Mouse (Mus musculus) lung, embryonic 14.5 days (tissue): ENCODE results near the gene Tmem44. TPM values are rescaled to one million over a fixed set of nuclear protein-coding genes. Genes with fewer than 3 reads are reported as not detected.

Experiments used
- ATAC-seq: fragments of 200-750 bp; cut with Nextera tagmentation; 2 replicates; pipeline ENCODE4 v1.8.0; 2017; ENCODE audit warnings: mild to moderate bottlenecking, moderate TSS enrichment, moderate library complexity; ENCODE audit not compliant: insufficient read depth
- DNase-seq: peaks from one replicate; pipeline ENCODE4 v3.0.0-alpha.2; 2015
- H3K27ac ChIP-seq: fragments of 300-500 bp; sonication (generic); 2 replicates; pipeline ENCODE4 v1.5.1; 2014; ENCODE audit warnings: low read depth, mild to moderate bottlenecking, moderate library complexity
- H3K27me3 ChIP-seq: fragments of 300-500 bp; sonication (generic); 2 replicates; pipeline ENCODE4 v1.6.1; 2014; ENCODE audit warnings: low read length, control low read depth; ENCODE audit not compliant: insufficient read depth
- H3K36me3 ChIP-seq: fragments of 300-500 bp; sonication (generic); 2 replicates; pipeline ENCODE4 v1.6.1; 2014; ENCODE audit warnings: control low read depth; ENCODE audit not compliant: insufficient read depth
- H3K4me1 ChIP-seq: fragments of 300-500 bp; sonication (generic); 2 replicates; pipeline ENCODE4 v1.6.1; 2014; ENCODE audit warnings: antibody characterized with exemption, control low read depth; ENCODE audit not compliant: insufficient read depth
- H3K4me2 ChIP-seq: fragments of 300-500 bp; sonication (generic); 2 replicates; pipeline ENCODE4 v1.6.1; 2014; ENCODE audit warnings: mild to moderate bottlenecking
- H3K4me3 ChIP-seq: fragments of 300-500 bp; sonication (generic); 2 replicates; pipeline ENCODE4 v1.5.1; 2014; ENCODE audit warnings: low read depth, low read length
- H3K9ac ChIP-seq: fragments of 300-500 bp; sonication (generic); 2 replicates; pipeline ENCODE4 v1.6.1; 2014
- H3K9me3 ChIP-seq: fragments of 300-500 bp; sonication (generic); 2 replicates; pipeline ENCODE4 v1.6.1; 2016; ENCODE audit warnings: low read depth, low read length, control low read depth
- CTCF ChIP-seq: IDR thresholded peaks from 2 replicates; pipeline ENCODE4 v1.5.1; 2016; ENCODE audit warnings: antibody characterized with exemption, low read depth
- WGBS: fragments of 180-500 bp; shearing (Covaris S2); extraction: QIAGEN DNeasy Blood & Tissue Kit; methylation state at CpG from one replicate; pipeline ENCODE4 v1.1.7; 2014; 5-methylcytosine and 5-hydroxymethylcytosine counted together
- polyA plus RNA-seq: library from polyadenylated mRNA; unstranded; fragments of >200 nt; fragmentation: Nextera tagmentation; extraction: Ambion mirVana; gene quantifications from 2 replicates; pipeline ENCODE4 v1.2.1, GENCODE M21; 2014

The Tmem44 gene
- 25.4 and 27.1 TPM in 2 replicates for polyA plus RNA-seq

GRCm38 (mm10) chr16:30550748-30551192 is at the start of gene Tmem44:
Gene Tmem44 (minus strand): TSS chr16:30550842.
- H3K4me3 ChIP-seq: peak within 1 kb of the TSS; percentile 72
- 3% methylated on average over 14 of the region's 14 CpGs for WGBS

DNA sequence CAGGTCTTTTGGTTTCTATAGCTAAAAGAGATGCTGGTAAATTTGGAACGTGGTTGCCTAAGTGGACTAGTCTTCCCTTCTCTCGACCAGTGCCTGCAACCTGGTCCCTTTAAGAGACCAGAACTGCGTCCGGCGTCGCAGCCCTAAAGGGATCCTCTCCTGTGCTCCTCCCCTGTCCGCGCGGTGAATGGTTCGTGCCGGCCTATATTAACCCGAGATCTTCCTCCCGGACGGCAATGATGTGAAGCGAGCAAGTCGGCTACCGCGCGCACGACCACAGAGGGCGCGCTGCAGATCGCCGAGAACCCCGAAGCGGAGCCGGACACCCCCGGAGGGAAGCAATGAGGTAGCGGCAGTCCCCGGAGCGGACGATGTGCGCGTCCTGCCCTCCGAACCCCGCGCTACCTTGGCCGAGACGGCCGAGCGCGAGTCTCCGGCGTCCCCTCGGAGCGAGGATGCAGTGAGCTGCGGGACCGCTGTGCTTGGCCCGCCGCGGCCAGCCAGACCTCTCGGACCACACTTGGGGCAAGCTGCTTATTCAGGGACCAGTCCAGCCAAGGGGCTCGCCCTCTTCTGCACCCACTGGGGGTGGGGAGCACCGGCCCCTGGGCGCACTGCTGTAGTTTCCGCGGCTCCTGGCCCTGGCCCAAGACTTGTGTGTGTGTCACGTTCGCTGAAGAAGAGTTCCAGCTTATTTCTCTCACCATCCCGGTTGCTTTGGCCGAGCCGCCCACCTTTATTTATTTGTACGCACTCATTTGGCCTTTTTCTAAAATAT is 49.0 kb upstream of the Tmem44 start, which contains the start of gene Fam43a:
Gene Fam43a, plus strand, starts transcription at position 233 of the 778 bp plus-strand sequence.
- Histone ChIP-seq H3K9ac (peak within 1 kb of the TSS; percentile 70), H3K27me3 (peaks cover 5% of the 10 kb centered on the region; the same call in 1 of the 2 replicates), H3K4me1 (peaks cover 29% of the 10 kb centered on the region), H3K4me3 (peak within 1 kb of the TSS; percentile 60), H3K27ac (peak within 1 kb of the TSS; percentile 69), H3K36me3 (peaks cover 4% of the 10 kb centered on the region; the same call in 1 of the 2 replicates), H3K9me3 (no peaks in the 10 kb centered on the region), H3K4me2 (peak within 1 kb of the TSS; percentile 94)
- DNase-seq (peak; percentile 96), ATAC-seq (peak; percentile 82)
- peak; percentile 64 for TF ChIP-seq CTCF
- under 1% methylated on average over 63 of the region's 63 CpGs for WGBS

More at GRCm38 (mm10) chr16:30550748-30551192, at the start of gene Tmem44:
- Histone ChIP-seq H3K27ac (peak within 1 kb of the TSS; percentile 51; the same call in 1 of the 2 replicates), H3K4me1 (peaks cover 11% of the 10 kb centered on the region; the same call in 1 of the 2 replicates), H3K4me2 (peak within 1 kb of the TSS; percentile 84), H3K9me3 (no peaks in the 10 kb centered on the region; the same call in 1 of the 2 replicates), H3K36me3 (0 out of 2 replicates have a peak, but pooled peaks cover 9% of the 10 kb centered on the region), H3K9ac (peak within 1 kb of the TSS; percentile 89), H3K27me3 (no peaks in the 10 kb centered on the region)
- ATAC-seq (peak; percentile 32), DNase-seq (peak; percentile 57)
- no peak for TF ChIP-seq CTCF

- ATAC-seq (no peak), DNase-seq (peak; percentile 96)
- Histone ChIP-seq H3K27me3 (peaks cover 5% of the 10 kb centered on the region; the same call in 1 of the 2 replicates), H3K4me3 (no peak overlapping the region), H3K4me1 (peaks cover 15% of the 10 kb centered on the region), H3K9me3 (no peaks in the 10 kb centered on the region), H3K36me3 (peaks cover 4% of the 10 kb centered on the region; the same call in 1 of the 2 replicates), H3K4me2 (peak overlapping the region; percentile 47), H3K9ac (no peak overlapping the region), H3K27ac (no peak overlapping the region)
- peak; percentile 94 for TF ChIP-seq CTCF
- WGBS: 8% methylated on average over 16 of the region's 16 CpGs
Measured at GRCm38 (mm10) chr16:30596959-30597681, 46.5 kb upstream of the Tmem44 start.

DNA sequence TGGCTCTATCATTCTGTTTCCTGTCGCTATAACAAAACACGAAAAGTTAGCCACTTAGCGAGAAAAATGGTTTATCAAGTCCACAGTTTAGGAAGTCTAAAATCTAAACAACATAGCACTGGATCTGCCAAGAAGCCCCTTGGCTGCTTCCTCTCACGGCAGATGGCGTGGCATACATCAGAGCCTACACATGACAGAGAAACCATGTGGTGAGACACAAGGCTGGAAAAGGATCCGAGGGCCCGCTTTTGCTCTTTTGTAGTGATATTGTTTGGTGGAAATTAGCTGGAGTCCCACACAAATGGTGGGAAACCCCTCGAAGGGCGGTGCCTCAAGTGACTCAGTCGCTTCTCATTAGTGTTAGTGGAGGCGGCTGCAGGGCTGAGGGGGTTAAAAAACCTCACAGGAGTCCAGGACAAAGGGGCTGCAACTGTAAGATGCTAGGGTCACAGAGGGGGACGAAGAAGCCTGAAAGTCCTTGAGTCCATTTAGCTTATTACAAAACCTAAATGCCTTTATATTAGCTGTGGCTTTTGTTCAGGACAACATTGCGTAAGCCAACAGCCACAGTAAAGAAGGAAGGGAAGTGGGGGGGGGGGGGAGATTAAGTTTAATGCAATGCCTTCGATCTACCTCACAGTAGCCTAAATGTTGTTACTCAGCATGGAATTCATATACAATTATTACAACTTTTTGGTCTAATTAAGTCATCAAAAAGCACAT is 45.4 kb upstream of the Tmem44 start:
- Histone ChIP-seq H3K9ac (no peak overlapping the region), H3K27ac (no peak overlapping the region), H3K27me3 (peaks cover 3% of the 10 kb centered on the region; the same call in 1 of the 2 replicates), H3K4me1 (peaks cover 4% of the 10 kb centered on the region), H3K4me2 (no peak overlapping the region), H3K9me3 (no peaks in the 10 kb centered on the region), H3K4me3 (no peak overlapping the region), H3K36me3 (no peaks in the 10 kb centered on the region)
- TF ChIP-seq CTCF: no peak
- ATAC-seq: no peak
- peak; percentile 36 for DNase-seq
- 53% methylated on average over 14 of the region's 14 CpGs for WGBS

DNA sequence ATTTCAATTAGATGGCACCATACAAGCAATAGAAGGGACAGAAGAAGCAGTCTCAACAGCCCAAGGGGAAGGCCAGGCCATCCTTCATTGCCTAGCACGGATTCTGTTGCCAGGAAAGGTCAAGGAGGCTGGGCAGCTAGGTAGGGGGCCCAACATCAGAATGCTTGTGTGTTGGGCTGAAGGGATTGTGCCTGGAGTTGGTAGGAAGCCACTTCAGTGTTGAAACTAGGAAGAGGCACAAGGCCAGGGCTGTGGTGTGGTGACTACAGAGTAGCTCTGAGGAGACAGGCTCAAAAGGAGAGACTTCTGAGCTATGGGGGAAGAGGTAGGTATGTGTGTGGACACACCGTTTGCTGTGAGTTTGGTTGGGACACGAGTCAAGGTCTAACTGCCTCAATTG is 44.7 kb upstream of the Tmem44 start:
- H3K27ac ChIP-seq: no peak overlapping the region
- no peak overlapping the region for H3K4me2 ChIP-seq
- H3K27me3 ChIP-seq: no peaks in the 10 kb centered on the region; the same call in 1 of the 2 replicates
- H3K9me3 ChIP-seq: no peaks in the 10 kb centered on the region
- no peak for TF ChIP-seq CTCF
- ATAC-seq (no peak), DNase-seq (no peak)
- H3K4me3 ChIP-seq: no peak overlapping the region
- H3K4me1 ChIP-seq: no peaks in the 10 kb centered on the region
- H3K9ac ChIP-seq: no peak overlapping the region
- WGBS: 34% methylated on average over 3 of the region's 3 CpGs
- H3K36me3 ChIP-seq: no peaks in the 10 kb centered on the region

DNA sequence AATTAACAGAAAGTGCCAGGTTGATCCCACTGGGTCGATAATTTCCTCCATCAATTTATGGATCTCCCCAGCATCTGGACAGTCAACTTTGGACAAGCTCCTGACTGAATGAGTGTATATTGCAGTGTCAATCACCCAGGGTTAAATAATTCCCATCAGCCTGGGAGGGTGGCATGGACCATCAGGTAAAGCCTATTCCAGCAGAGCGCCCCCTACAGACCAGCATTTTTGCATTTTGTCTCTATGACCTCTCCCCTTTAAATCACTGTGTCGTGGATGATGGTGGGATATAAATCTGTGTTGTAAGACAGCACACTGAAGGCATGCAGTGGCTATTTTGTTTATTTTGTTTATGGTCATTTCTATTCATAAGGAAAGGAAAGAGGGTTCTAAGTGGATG is 41.3 kb upstream of the Tmem44 start:
- no peaks in the 10 kb centered on the region for H3K9me3 ChIP-seq
- no peaks in the 10 kb centered on the region for H3K36me3 ChIP-seq
- DNase-seq: no peak
- 0 out of 2 replicates have a peak, but pooled peaks have one; percentile 6 for TF ChIP-seq CTCF
- no peaks in the 10 kb centered on the region for H3K4me1 ChIP-seq
- H3K4me3 ChIP-seq: no peak overlapping the region
- no peak overlapping the region for H3K27ac ChIP-seq
- no peaks in the 10 kb centered on the region; the same call in 1 of the 2 replicates for H3K27me3 ChIP-seq
- 47% methylated on average over 3 of the region's 3 CpGs for WGBS
- no peak for ATAC-seq
- no peak overlapping the region for H3K4me2 ChIP-seq
- no peak overlapping the region for H3K9ac ChIP-seq
